Mouse (Mus musculus): ENCODE measurements around the gene Lrrc2.

GRCm38 (mm10) chr9:110915466-110915865 lies 35.9 kb upstream of the Lrrc2 start:
- TF ChIP-seq MAFK (IDR thresholded peaks at IDR 0.05; ENCODE audit: insufficient read depth, low read depth, low read length), result no peak
- TF ChIP-seq ZC3H11A (IDR thresholded peaks at IDR 0.05; ENCODE audit: borderline replicate concordance, low read depth, low read length), result no peak
- no peak for TF ChIP-seq ZNF384 (IDR thresholded peaks at IDR 0.05; ENCODE audit: low read depth, low read length)
- TF ChIP-seq CHD2 (IDR thresholded peaks at IDR 0.05; ENCODE audit: low read depth, low read length), result no peak

All from ES-E14 (cell line).